Mouse (Mus musculus) kidney, embryonic 16.5 days (tissue): ENCODE measurements around the gene Ell. TPM values are rescaled to one million over a fixed set of nuclear protein-coding genes. Genes with fewer than 3 reads are reported as not detected.

Experiments used
- ATAC-seq: fragments of 200-750 bp; cut with Nextera tagmentation; 2 replicates; pipeline ENCODE4 v1.8.0; 2017; ENCODE audit warnings: moderate TSS enrichment; ENCODE audit not compliant: low FRiP score, low TSS enrichment
- H3K27ac ChIP-seq: fragments of 300-500 bp; sonication (generic); 2 replicates; pipeline ENCODE4 v1.5.1; 2014; ENCODE audit warnings: low read length
- H3K27me3 ChIP-seq: fragments of 300-500 bp; sonication (generic); 2 replicates; pipeline ENCODE4 v1.6.1; 2014; ENCODE audit warnings: low read length, control low read depth, mixed read lengths; ENCODE audit not compliant: insufficient read depth
- H3K36me3 ChIP-seq: fragments of 300-500 bp; sonication (generic); 2 replicates; pipeline ENCODE4 v1.6.1; 2014; ENCODE audit warnings: low read length, control low read depth, mixed read lengths; ENCODE audit not compliant: insufficient read depth
- H3K4me1 ChIP-seq: fragments of 300-500 bp; sonication (generic); 2 replicates; pipeline ENCODE4 v1.6.1; 2014; ENCODE audit warnings: low read length, control low read depth, mixed read lengths; ENCODE audit not compliant: insufficient read depth
- H3K4me2 ChIP-seq: fragments of 300-500 bp; sonication (generic); replicated peaks from 2 replicates; pipeline ENCODE4 v1.6.1; 2014; ENCODE audit warnings: low read depth, low read length
- H3K4me3 ChIP-seq: fragments of 300-500 bp; sonication (generic); 2 replicates; pipeline ENCODE4 v1.5.1; 2014; ENCODE audit warnings: mild to moderate bottlenecking, low read length
- H3K9ac ChIP-seq: fragments of 300-500 bp; sonication (generic); replicated peaks from 2 replicates; pipeline ENCODE4 v1.6.1; 2014; ENCODE audit warnings: low read length
- H3K9me3 ChIP-seq: fragments of 300-500 bp; sonication (generic); 2 replicates; pipeline ENCODE4 v1.6.1; 2016; ENCODE audit warnings: low read length, control low read depth
- WGBS: fragments of 180-500 bp; shearing (Covaris S2); extraction: QIAGEN DNeasy Blood & Tissue Kit; methylation state at CpG from one replicate; pipeline ENCODE4 v1.1.7; 2014; 5-methylcytosine and 5-hydroxymethylcytosine counted together
- polyA plus RNA-seq: library from polyadenylated mRNA; unstranded; fragments of >200 nt; fragmentation: Nextera tagmentation; extraction: Ambion mirVana; gene quantifications from 2 replicates; pipeline ENCODE4 v1.2.1, GENCODE M21; 2015

Gene Ell
- polyA plus RNA-seq, 1 experiment from 2014 or later, result 24.1 TPM

- Histone ChIP-seq H3K27ac (no peak overlapping the region), H3K27me3 (no peaks in the 10 kb centered on the region), H3K36me3 (peaks cover 68% of the 10 kb centered on the region), H3K4me3 (no peak overlapping the region), H3K9ac (no peak overlapping the region), H3K4me2 (no peak overlapping the region), H3K4me1 (peaks cover 6% of the 10 kb centered on the region), H3K9me3 (no peaks in the 10 kb centered on the region)
- ATAC-seq, result no peak
- 92% methylated on average over 12 of the region's 12 CpGs for WGBS
Measured at GRCm38 (mm10) chr8:70534281-70534680, 5.0 kb upstream of the Ell start.

- Histone ChIP-seq H3K9ac (no peak overlapping the region), H3K27ac (no peak overlapping the region), H3K4me3 (no peak overlapping the region), H3K9me3 (no peaks in the 10 kb centered on the region), H3K4me2 (no peak overlapping the region), H3K4me1 (peaks cover 7% of the 10 kb centered on the region), H3K27me3 (no peaks in the 10 kb centered on the region), H3K36me3 (peaks cover 62% of the 10 kb centered on the region)
- ATAC-seq, result no peak
- 97% methylated on average over 3 of the region's 3 CpGs for WGBS
Measured at GRCm38 (mm10) chr8:70535221-70535620, 4.0 kb upstream of the Ell start.

GRCm38 (mm10) chr8:70535701-70536100, 3.6 kb upstream of the Ell start:
- no peak for ATAC-seq
- peaks cover 58% of the 10 kb centered on the region for H3K36me3 ChIP-seq
- no peak overlapping the region for H3K27ac ChIP-seq
- WGBS, result 80% methylated on average over 2 of the region's 2 CpGs
- H3K9ac ChIP-seq, result no peak overlapping the region
- H3K27me3 ChIP-seq, result no peaks in the 10 kb centered on the region
- H3K4me3 ChIP-seq, result no peak overlapping the region
- peaks cover 12% of the 10 kb centered on the region for H3K4me1 ChIP-seq
- no peak overlapping the region for H3K4me2 ChIP-seq
- no peaks in the 10 kb centered on the region for H3K9me3 ChIP-seq

GRCm38 (mm10) chr8:70538024-70538579, 1.2 kb upstream of the Ell start:
- Histone ChIP-seq H3K36me3 (peaks cover 35% of the 10 kb centered on the region), H3K4me3 (peak overlapping the region; percentile 92), H3K4me1 (peaks cover 28% of the 10 kb centered on the region), H3K27ac (peak overlapping the region; percentile 98), H3K27me3 (no peaks in the 10 kb centered on the region), H3K9me3 (no peaks in the 10 kb centered on the region), H3K9ac (peak overlapping the region; percentile 94), H3K4me2 (peak overlapping the region; percentile 86)
- 10% methylated on average over 24 of the region's 24 CpGs for WGBS
- peak; percentile 21; the same call in 1 of the 2 replicates for ATAC-seq

- Histone ChIP-seq H3K36me3 (peaks cover 34% of the 10 kb centered on the region), H3K27ac (peak overlapping the region; percentile 98), H3K9me3 (no peaks in the 10 kb centered on the region), H3K9ac (peak overlapping the region; percentile 94), H3K4me3 (peak overlapping the region; percentile 92), H3K27me3 (no peaks in the 10 kb centered on the region), H3K4me1 (peaks cover 32% of the 10 kb centered on the region), H3K4me2 (peak overlapping the region; percentile 86)
- under 1% methylated on average over 32 of the region's 32 CpGs for WGBS
- peak; percentile 60 for ATAC-seq
Measured at GRCm38 (mm10) chr8:70538633-70539076, 602 bp upstream of the Ell start.

GRCm38 (mm10) chr8:70540013-70540506, 803 bp downstream of the Ell start:
- H3K4me3 ChIP-seq, result peak overlapping the region; percentile 92
- no peak for ATAC-seq
- WGBS, result 5% methylated on average over 4 of the region's 4 CpGs

GRCm38 (mm10) chr8:70540507-70541071, 1.3 kb downstream of the Ell start:
- Histone ChIP-seq H3K36me3 (peaks cover 17% of the 10 kb centered on the region), H3K27me3 (no peaks in the 10 kb centered on the region), H3K27ac (peak overlapping the region; percentile 98), H3K4me2 (peak overlapping the region; percentile 86), H3K9ac (peak overlapping the region; percentile 94), H3K4me3 (peak overlapping the region; percentile 92), H3K9me3 (no peaks in the 10 kb centered on the region), H3K4me1 (peaks cover 38% of the 10 kb centered on the region)
- no peak for ATAC-seq
- WGBS, result 28% methylated on average over 7 of the region's 7 CpGs

More at GRCm38 (mm10) chr8:70540013-70540506, 803 bp downstream of the Ell start:
- H3K4me1 ChIP-seq, result peaks cover 36% of the 10 kb centered on the region
- peaks cover 22% of the 10 kb centered on the region for H3K36me3 ChIP-seq
- H3K9me3 ChIP-seq, result no peaks in the 10 kb centered on the region
- no peaks in the 10 kb centered on the region for H3K27me3 ChIP-seq
- peak overlapping the region; percentile 94 for H3K9ac ChIP-seq
- peak overlapping the region; percentile 86 for H3K4me2 ChIP-seq
- H3K27ac ChIP-seq, result peak overlapping the region; percentile 98

GRCm38 (mm10) chr8:70541081-70541480, 1.8 kb downstream of the Ell start:
- peaks cover 38% of the 10 kb centered on the region for H3K4me1 ChIP-seq
- peak overlapping the region; percentile 98; the same call in 1 of the 2 replicates for H3K27ac ChIP-seq
- 72% methylated on average over 5 of the region's 5 CpGs for WGBS
- H3K4me3 ChIP-seq, result peak overlapping the region; percentile 92
- H3K36me3 ChIP-seq, result peaks cover 14% of the 10 kb centered on the region; the same call in 1 of the 2 replicates
- H3K27me3 ChIP-seq, result no peaks in the 10 kb centered on the region
- no peaks in the 10 kb centered on the region for H3K9me3 ChIP-seq
- H3K4me2 ChIP-seq, result peak overlapping the region; percentile 86
- ATAC-seq, result no peak
- H3K9ac ChIP-seq, result no peak overlapping the region; the same call in 1 of the 2 replicates

- no peaks in the 10 kb centered on the region for H3K9me3 ChIP-seq
Measured at GRCm38 (mm10) chr8:70544200-70544687, 5.0 kb downstream of the Ell start.

GRCm38 (mm10) chr8:70546412-70546811, 7.2 kb downstream of the Ell start:
- H3K9me3 ChIP-seq, result no peaks in the 10 kb centered on the region
- H3K27ac ChIP-seq, result no peak overlapping the region
- 0 out of 2 replicates have a peak, but pooled peaks cover 2% of the 10 kb centered on the region for H3K36me3 ChIP-seq
- no peak overlapping the region for H3K4me2 ChIP-seq
- WGBS, result 77% methylated on average over 4 of the region's 4 CpGs
- no peak overlapping the region for H3K9ac ChIP-seq
- H3K4me3 ChIP-seq, result no peak overlapping the region
- no peaks in the 10 kb centered on the region for H3K27me3 ChIP-seq
- H3K4me1 ChIP-seq, result peaks cover 20% of the 10 kb centered on the region
- no peak for ATAC-seq

More at GRCm38 (mm10) chr8:70544200-70544687, 5.0 kb downstream of the Ell start:
- 59% methylated on average over 6 of the region's 6 CpGs for WGBS
- H3K4me1 ChIP-seq, result peaks cover 33% of the 10 kb centered on the region
- no peak for ATAC-seq
- H3K9ac ChIP-seq, result peak overlapping the region; percentile 35
- H3K36me3 ChIP-seq, result 0 out of 2 replicates have a peak, but pooled peaks cover 2% of the 10 kb centered on the region
- no peaks in the 10 kb centered on the region for H3K27me3 ChIP-seq
- no peak overlapping the region for H3K4me3 ChIP-seq
- no peak overlapping the region for H3K4me2 ChIP-seq
- 0 out of 2 replicates have a peak overlapping the region, but pooled peaks have one; percentile 34 for H3K27ac ChIP-seq
